Mouse (Mus musculus): ENCODE results near the gene E130116L18Rik.
A peak's percentile ranks its signal among the peaks of the same experiment; 100 is the strongest.
"Not testable (repeated sequence)": the region's sequence is repeated elsewhere in the genome, so short reads cannot be mapped to it uniquely, and the experiment has no call there.

The E130116L18Rik gene

GRCm38 (mm10) chr5:25222752-25223702 is at the start of gene E130116L18Rik:
Gene E130116L18Rik (minus strand): TSS chr5:25223153.
- peak; percentile 78 to 90 for DNase-seq (ENCODE audit: low spot score in 2 of 2)

- DNase-seq (ENCODE audit: low spot score in 2 of 2): no peak
Observed at GRCm38 (mm10) chr5:25268258-25268888, 45.4 kb upstream of the E130116L18Rik start.

GRCm38 (mm10) chr5:25262266-25262665 is 39.3 kb upstream of the E130116L18Rik start:
- DNase-seq (ENCODE audit: low spot score in 2 of 2): no peak

GRCm38 (mm10) chr5:25261452-25261851 is 38.5 kb upstream of the E130116L18Rik start:
- DNase-seq (ENCODE audit: low spot score in 2 of 2): no peak

DNA sequence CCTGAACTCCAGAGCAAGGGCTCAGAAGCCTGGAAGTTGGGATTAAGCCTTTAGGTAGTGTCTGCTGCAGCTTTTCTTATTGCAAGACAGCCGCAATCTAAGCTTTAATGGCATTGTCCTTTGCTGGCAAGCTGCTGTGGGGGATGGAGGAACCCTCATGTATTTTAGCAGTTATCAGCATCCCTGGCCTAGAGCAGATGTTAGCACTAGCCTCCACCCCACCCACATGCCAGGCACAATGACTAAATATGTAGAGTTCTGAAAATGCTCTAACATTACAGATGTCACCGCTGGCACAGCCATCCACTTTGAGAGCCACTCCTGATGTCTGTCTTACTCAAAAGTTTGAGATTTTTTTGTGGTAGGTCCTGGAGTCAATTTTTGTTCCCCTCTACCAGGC is 33.7 kb upstream of the E130116L18Rik start:
- peak in 1 of 2 experiments; percentile 13 for DNase-seq (ENCODE audit: low spot score in 2 of 2)

- no peak for DNase-seq (ENCODE audit: low spot score in 2 of 2)
Observed at GRCm38 (mm10) chr5:25254491-25254890, 31.5 kb upstream of the E130116L18Rik start.

GRCm38 (mm10) chr5:25252825-25253544 is 30.0 kb upstream of the E130116L18Rik start:
- no peak for DNase-seq (ENCODE audit: low spot score in 2 of 2)

DNA sequence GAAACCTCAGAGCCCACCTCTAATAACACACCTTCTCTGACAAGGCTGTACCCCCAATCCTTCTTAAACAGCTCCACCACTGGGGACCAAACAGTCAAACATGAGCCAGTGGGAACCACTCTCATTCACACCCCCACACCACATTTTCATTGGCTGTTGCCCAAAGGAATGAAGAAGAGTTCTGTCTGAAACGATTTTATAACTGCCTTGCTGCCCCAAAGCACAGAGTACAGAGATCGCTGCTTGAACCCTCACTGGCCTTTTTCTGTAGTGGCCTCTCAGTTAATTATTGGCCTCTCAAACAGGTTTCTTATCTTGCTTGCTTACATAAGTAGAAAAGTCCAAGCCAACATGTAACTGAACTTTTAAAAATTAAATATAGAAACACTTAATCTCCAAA is 29.5 kb upstream of the E130116L18Rik start:
- DNase-seq (ENCODE audit: low spot score in 2 of 2): no peak

DNA sequence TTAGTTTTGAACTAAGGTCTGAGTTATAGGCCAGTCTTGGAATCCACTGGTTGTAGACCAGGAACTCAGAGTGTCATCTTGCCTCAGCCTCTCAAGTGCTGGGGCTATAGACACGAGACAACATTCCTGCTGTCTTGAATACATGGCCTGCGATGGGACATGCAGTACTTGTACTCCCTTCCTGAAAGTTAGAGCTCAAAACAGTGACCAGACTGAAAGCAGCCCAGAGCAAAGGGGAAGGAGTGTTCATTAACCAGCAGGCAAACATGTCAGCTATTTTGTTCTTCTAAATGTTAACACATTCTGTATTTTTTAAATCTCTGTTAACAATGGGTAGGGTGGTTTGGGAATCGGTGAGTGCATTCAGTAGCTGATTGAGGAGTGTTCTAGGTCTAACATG is 24.1 kb upstream of the E130116L18Rik start:
- DNase-seq (ENCODE audit: low spot score in 2 of 2): no peak

DNA sequence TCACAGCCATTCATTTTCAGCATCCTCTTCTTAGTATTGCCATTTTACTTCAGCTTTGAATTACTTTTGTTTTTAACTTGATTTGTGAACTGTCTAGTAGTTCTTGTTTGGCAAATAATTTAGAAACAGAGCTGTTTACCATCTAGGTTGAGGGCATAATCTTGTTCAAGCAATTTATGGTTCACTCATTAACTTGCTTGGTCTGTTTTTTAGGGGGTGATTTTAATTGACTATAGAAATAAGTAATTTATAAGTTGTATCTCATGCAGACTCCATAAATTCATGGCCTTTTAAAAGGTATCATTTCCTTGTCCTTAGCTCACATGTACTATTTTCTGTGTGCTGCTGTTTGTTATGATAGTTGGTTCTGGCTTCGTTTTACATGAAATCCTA is 23.5 kb upstream of the E130116L18Rik start:
- no peak for DNase-seq (ENCODE audit: low spot score in 2 of 2)

DNA sequence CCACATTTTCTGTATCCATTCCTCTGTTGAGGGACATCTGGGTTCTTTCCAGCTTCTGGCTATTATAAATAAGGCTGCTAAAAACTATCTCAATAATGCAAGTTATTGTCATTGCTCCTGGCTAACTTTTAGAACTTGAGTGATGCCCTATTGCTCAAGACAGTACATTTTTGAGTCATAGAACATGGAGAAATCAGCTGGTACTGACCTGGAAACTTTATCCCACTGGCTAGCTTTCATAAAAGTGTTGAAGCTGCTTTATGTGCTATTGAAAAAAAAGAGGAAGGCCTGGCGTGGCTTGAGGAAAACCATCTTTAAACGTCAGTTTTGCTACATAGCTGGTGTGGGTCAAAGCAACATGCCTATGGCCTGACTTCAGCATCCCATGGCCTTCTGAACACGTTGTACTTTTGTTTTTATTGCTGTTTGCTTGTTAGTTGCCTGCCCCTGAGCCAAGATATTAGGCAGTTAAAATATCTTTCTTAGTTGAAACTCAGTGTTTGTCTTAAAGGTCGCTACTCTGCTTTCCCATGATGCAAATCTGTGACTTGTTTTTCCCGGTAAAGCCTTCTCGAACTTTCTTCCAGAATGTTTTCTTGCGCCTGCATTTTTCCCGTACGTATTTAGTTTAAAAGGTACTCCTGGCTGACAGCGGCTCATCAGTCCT is 23.0 kb upstream of the E130116L18Rik start:
- DNase-seq (ENCODE audit: low spot score in 2 of 2): no peak

DNA sequence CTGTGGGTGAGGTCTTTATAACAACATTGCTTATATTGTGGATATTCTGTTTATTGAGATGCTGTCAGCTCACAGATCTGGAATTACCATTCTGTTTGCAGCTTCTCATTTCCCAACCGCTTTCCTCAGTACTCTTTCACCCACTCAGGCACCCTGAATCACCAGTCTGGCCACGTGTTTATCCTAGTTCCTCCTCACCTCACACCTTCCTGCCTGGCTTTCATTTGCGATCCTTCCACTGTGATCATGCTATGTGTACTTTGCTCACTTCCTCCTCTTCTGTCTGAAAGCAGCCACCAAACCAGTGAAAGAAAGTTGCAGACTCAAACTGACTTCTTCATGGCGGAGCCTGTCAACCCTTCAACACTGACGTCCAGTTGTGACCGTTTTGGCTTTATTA is 20.1 kb upstream of the E130116L18Rik start:
- DNase-seq (ENCODE audit: low spot score in 2 of 2): no peak

GRCm38 (mm10) chr5:25224377-25224776 is 1.4 kb upstream of the E130116L18Rik start:
- DNase-seq (ENCODE audit: low spot score in 2 of 2): not testable (repeated sequence)

DNA sequence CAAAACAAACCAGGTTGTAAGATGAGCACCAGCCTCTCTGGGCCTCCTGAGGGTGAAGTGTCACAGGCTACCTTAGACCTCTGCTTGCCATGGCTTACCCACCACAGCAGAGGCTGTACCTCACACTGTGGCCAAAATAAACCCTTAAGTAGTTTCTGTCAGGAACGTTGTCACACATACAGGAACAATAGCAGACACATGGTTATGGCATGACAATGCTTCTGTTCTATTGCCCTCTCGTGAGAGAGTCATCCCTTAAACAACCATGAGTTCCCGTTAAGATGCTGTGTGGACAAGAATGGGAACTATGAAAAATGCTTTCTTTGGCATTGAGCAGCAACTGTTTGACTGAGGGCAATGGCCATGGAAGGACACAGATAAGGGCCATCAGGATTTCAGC is 1.3 kb downstream of the E130116L18Rik start, which contains the start of gene Galnt11:
TSS of gene Galnt11 (plus strand) at position 301 of the 400 bp plus-strand sequence.
- no peak for DNase-seq (ENCODE audit: low spot score in 2 of 2)

DNA sequence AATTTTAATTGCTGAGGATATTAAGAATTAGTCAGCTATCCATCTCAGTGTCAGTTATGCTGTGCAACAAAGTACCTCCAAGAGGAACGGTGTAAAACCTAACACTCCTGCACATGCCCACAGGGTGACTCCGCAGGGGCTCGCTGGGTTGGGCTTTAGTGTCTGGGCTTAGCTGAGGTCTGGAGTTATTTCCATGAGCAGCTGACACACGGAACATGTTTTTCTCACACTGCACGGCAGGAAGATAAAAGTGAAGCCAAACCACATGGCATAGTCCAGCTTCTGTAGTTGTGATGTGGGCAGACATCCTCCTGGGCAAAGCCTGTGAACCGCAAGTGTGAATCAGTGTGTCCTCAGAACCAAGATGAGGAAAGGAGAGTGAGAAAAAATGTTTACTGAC is 7.9 kb downstream of the E130116L18Rik start:
- DNase-seq (ENCODE audit: low spot score in 2 of 2): no peak

DNA sequence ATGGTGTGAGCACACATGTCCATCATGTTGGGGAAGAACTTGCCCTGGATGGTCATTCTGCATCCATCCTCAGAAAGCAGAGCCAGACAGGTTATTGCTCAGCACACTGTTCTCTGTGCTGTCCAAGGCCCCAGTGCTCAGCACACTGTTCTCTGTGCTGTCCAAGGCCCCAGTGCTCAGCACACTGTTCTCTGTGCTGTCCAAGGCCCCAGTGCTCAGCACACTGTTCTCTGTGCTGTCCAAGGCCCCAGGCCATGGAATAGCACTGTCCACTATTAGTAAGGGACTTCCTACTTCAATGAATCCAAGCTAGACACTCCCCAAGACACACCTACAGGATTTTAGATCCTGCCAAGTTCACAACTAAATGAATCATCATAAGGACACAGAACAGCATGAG is 9.7 kb downstream of the E130116L18Rik start:
- DNase-seq (ENCODE audit: low spot score in 2 of 2): not testable (repeated sequence)

GRCm38 (mm10) chr5:25211872-25212271 is 11.1 kb downstream of the E130116L18Rik start:
- no peak for DNase-seq (ENCODE audit: low spot score in 2 of 2)

DNA sequence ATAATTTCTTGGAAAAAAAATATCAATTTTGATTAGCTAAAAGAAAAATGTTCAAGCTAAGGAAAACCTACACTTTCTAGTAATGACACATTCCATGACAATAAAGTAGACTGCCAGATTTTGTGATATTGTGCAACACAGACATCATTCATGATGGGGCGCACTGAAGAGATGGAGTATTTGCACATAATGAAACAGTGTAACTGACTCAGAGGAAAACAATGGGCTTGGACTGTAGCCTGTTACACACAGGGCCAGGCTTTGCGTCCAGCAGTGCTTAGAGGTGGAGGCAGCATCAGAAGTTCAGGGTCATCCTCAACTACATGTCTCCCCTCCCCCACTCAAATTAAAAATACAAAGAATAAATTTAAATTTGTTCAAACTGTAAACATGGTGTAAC is 32.4 kb downstream of the E130116L18Rik start:
- no peak for DNase-seq (ENCODE audit: low spot score in 2 of 2)

GRCm38 (mm10) chr5:25188802-25189201 is 34.2 kb downstream of the E130116L18Rik start:
- no peak for DNase-seq (ENCODE audit: low spot score in 2 of 2)

DNA sequence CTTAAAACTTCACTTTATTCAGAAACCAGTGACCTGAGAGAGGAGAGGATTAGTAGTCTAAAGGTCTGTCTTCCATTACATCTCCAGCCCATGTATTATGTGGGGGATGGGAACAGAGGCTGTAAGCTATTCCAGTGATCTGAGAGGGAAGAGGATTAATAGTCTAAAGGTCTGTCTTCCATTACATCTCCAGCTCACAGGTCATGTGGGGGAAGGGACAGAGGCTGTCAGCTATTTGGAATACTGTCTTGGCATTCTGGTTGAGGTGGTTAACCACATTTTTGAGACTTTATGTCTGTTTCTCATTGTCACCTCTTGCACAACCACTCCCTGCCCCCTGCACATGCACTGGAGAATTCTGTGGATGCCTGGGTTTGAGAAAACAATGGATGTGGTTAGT is 35.2 kb downstream of the E130116L18Rik start:
- no peak for DNase-seq (ENCODE audit: low spot score in 2 of 2)

DNA sequence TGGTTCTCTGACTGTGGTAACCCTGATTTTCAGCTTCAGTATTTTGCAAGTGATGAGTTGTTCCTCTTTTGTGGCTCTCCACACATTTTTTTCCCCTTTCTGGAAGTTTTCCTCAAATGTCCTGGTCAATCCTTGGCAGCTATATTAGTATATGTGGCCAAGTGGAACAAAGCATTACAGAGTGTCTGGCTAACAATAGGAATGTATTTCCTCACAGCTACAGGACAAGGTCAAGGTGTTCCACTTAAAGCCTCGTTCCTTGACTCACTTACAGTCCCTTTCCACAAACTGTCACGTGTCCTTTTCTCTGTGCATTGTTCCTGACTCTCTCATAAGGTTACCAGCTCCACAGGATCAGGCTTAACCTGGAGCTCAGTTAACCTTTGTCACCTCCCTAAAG is 38.4 kb downstream of the E130116L18Rik start:
- no peak for DNase-seq (ENCODE audit: low spot score in 2 of 2)

DNA sequence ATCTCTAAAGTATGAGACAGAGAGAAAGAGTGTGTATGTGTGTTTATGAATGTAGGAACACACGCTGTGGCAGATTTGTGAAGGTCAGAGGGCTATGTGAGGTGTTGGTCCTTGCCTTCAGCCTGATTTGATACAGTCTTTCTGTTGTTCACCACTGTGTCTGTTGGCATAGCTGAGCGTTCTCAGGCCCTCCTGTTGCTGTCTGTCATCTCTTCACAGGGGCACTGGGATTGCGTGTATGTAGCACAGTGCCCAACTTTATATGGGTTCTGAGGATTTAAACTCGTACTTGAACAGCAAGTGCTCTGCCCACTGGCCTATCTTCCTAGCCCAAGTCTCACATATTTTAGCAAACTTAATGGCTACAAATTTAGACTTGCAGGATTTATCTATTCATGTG is 39.4 kb downstream of the E130116L18Rik start:
- DNase-seq (ENCODE audit: low spot score in 2 of 2): no peak

Measured in frontal cortex, postnatal 10 days (tissue).